Mouse (Mus musculus): ENCODE results near the gene Scel. TPM values are rescaled to one million over a fixed set of nuclear protein-coding genes. Genes with fewer than 3 reads are reported as not detected.
A peak's percentile ranks its signal among the peaks of the same experiment; 100 is the strongest.

The Scel gene
- total and polyA plus RNA-seq, 2 experiments from 2014 or later = 0.26 TPM; not detected in 1

DNA sequence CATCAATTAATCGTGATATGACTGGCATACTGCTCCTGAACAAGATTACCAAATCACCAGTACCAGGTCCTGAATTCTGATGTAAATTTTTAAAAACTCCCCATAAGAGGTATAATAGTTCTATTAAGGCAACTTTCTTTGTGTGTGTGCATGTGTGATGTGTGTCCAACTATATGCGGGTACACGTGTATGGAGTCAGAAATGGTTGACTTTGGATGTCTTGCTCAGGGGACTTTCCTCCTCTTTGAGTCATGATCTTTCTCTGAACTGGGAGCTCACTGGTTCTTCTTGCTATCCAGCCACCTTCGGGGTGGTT lies 101.1 kb downstream of the Scel start:
- no peak for DNase-seq (ENCODE audit: low spot score)
- Histone ChIP-seq H3K4me3 (ENCODE audit: low read depth, low read length) (no peak overlapping the region), H3K27ac (ENCODE audit: low read depth, low read length) (no peak overlapping the region), H3K9me3 (ENCODE audit: low read length) (no peaks in the 10 kb centered on the region), H3K27me3 (ENCODE audit: insufficient read depth, low read length) (no peaks in the 10 kb centered on the region), H3K9ac (replicated peaks; ENCODE audit: low read length, poor library complexity, severe bottlenecking) (no peak overlapping the region), H3K4me1 (ENCODE audit: insufficient read depth, low read length) (no peaks in the 10 kb centered on the region), H3K4me2 (ENCODE audit: low read depth, low read length, poor library complexity, severe bottlenecking) (no peak overlapping the region), H3K36me3 (ENCODE audit: insufficient read depth, low read length) (no peaks in the 10 kb centered on the region)
- 81% methylated on average over 4 of the region's 4 CpGs for WGBS
- no peak for ATAC-seq (ENCODE audit: low FRiP score)
- no peak for TF ChIP-seq CTCF (IDR thresholded peaks at IDR 0.05)

DNA sequence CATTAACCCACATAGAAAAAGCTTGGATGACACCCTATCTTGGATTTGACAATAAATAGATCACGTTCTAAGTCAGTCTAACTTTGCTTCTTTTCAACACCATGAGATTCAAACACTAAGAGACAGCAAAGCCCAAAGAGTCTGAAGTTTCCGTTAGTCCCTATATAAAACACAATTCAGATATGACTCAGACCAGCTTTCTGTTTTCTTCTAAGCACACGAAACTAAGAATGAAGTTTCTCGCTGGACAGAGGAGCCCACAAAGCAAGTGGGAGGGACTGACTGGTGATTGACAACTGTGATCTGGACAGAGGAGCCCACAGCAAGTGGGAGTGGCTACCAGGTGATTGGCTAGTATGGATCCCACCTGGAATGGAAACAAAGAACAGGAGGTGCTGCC lies 106.6 kb downstream of the Scel start:
- Histone ChIP-seq H3K4me1 (ENCODE audit: insufficient read depth, low read length) (no peaks in the 10 kb centered on the region), H3K9ac (replicated peaks; ENCODE audit: low read length, poor library complexity, severe bottlenecking) (no peak overlapping the region), H3K27ac (ENCODE audit: low read depth, low read length) (no peak overlapping the region), H3K36me3 (ENCODE audit: insufficient read depth, low read length) (no peaks in the 10 kb centered on the region), H3K9me3 (ENCODE audit: low read length) (no peaks in the 10 kb centered on the region), H3K4me3 (ENCODE audit: low read depth, low read length) (no peak overlapping the region), H3K27me3 (ENCODE audit: insufficient read depth, low read length) (no peaks in the 10 kb centered on the region), H3K4me2 (ENCODE audit: low read depth, low read length, poor library complexity, severe bottlenecking) (no peak overlapping the region)
- DNase-seq (ENCODE audit: low spot score) = no peak
- ATAC-seq (ENCODE audit: low FRiP score) = no peak
- TF ChIP-seq CTCF (IDR thresholded peaks at IDR 0.05) = no peak
- WGBS = 92% methylated on average over 4 of the region's 4 CpGs

DNA sequence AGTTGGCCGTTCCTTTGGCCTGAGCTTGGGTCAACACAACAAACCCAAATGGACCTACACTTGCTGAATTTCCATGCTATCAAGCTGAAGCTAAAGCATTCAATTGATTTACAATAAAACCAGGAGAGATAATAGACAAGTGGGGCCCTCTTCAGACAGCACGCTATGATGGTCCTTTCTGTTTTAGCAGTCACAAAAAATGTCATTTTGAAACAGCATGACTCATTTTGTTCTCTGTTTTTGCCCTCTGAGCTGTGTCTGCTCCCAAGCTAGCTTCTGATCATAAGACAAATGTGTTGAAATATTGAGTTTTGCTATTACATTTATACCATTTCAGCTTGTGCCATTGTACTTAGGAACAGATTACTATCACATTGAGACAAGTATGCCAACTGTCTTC lies 108.1 kb downstream of the Scel start:
- Histone ChIP-seq H3K4me1 (ENCODE audit: insufficient read depth, low read length) (no peaks in the 10 kb centered on the region), H3K36me3 (ENCODE audit: insufficient read depth, low read length) (no peaks in the 10 kb centered on the region), H3K4me3 (ENCODE audit: low read depth, low read length) (no peak overlapping the region), H3K27me3 (ENCODE audit: insufficient read depth, low read length) (no peaks in the 10 kb centered on the region), H3K9me3 (ENCODE audit: low read length) (no peaks in the 10 kb centered on the region), H3K9ac (replicated peaks; ENCODE audit: low read length, poor library complexity, severe bottlenecking) (no peak overlapping the region), H3K27ac (ENCODE audit: low read depth, low read length) (no peak overlapping the region), H3K4me2 (ENCODE audit: low read depth, low read length, poor library complexity, severe bottlenecking) (no peak overlapping the region)
- DNase-seq (ENCODE audit: low spot score) = no peak
- WGBS = 81% methylated on average over 2 of the region's 2 CpGs
- no peak for ATAC-seq (ENCODE audit: low FRiP score)
- no peak for TF ChIP-seq CTCF (IDR thresholded peaks at IDR 0.05)

DNA sequence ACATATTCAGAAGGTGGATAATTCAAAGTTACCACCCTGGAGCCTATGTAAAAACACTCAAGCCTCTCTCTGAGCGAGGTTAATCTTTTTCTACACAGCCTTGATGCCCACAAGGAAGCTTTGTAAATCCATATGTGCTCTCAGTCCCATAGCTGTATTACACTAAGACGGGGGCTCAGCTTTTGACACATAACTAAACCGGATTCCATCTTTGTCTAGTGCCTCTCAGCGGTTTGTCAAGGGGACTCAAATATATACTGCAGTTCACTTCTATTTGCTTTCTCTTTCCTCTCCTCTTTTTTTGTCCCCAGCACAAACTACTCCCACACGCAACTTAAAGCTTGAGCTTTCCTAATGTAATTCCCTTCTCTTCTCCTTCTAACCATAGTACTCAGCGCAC lies 113.0 kb downstream of the Scel start:
- no peak overlapping the region for H3K9ac ChIP-seq (replicated peaks; ENCODE audit: low read length, poor library complexity, severe bottlenecking)
- TF ChIP-seq CTCF (IDR thresholded peaks at IDR 0.05) = no peak
- H3K27ac ChIP-seq (ENCODE audit: low read depth, low read length) = no peak overlapping the region
- H3K27me3 ChIP-seq (ENCODE audit: insufficient read depth, low read length) = no peaks in the 10 kb centered on the region
- H3K9me3 ChIP-seq (ENCODE audit: low read length) = no peaks in the 10 kb centered on the region
- H3K36me3 ChIP-seq (ENCODE audit: insufficient read depth, low read length) = no peaks in the 10 kb centered on the region
- ATAC-seq (ENCODE audit: low FRiP score) (no peak), DNase-seq (ENCODE audit: low spot score) (no peak)
- H3K4me1 ChIP-seq (ENCODE audit: insufficient read depth, low read length) = no peaks in the 10 kb centered on the region
- no peak overlapping the region for H3K4me2 ChIP-seq (ENCODE audit: low read depth, low read length, poor library complexity, severe bottlenecking)
- 85% methylated on average over 6 of the region's 6 CpGs for WGBS
- H3K4me3 ChIP-seq (ENCODE audit: low read depth, low read length) = no peak overlapping the region

DNA sequence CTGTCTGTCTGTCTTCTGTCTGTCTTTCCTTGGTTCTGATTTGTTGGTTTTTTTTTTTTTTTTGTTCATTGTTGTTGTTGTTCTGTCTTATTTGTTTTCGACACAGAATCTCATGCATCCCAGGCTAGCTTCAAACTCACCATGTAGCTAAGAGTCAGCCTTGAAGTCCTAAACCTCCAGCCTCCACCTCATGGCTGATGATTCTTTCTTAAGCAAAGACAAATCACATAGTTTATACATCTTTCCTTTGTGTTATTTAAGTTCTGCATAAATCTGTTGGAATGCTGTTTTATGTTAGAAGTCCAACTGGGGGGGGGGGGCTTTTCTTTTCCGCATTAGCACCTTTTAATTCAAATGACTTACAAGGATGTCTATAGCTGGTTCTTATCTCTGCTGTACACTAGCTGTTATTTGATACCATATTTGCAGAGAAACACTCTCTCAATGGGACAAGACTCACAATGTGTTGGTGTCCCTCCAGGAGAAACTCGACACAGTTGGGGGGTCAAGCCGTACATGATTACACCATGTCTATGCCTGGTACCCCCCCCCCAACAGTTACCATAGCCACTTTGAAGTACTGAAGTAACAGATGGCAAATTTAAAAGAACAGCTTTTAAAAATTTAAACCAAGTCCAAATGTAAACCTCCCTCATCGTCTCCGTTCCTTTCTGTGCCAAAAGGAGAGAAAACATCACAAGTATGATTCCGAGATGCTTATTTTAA lies 116.7 kb downstream of the Scel start:
- TF ChIP-seq CTCF (IDR thresholded peaks at IDR 0.05) = no peak
- no peak for ATAC-seq (ENCODE audit: low FRiP score)
- Histone ChIP-seq H3K27me3 (ENCODE audit: insufficient read depth, low read length) (no peaks in the 10 kb centered on the region), H3K9me3 (ENCODE audit: low read length) (no peaks in the 10 kb centered on the region), H3K4me1 (ENCODE audit: insufficient read depth, low read length) (no peaks in the 10 kb centered on the region), H3K4me3 (ENCODE audit: low read depth, low read length) (no peak overlapping the region), H3K27ac (ENCODE audit: low read depth, low read length) (no peak overlapping the region), H3K9ac (replicated peaks; ENCODE audit: low read length, poor library complexity, severe bottlenecking) (no peak overlapping the region), H3K36me3 (ENCODE audit: insufficient read depth, low read length) (no peaks in the 10 kb centered on the region), H3K4me2 (ENCODE audit: low read depth, low read length, poor library complexity, severe bottlenecking) (no peak overlapping the region)
- no peak for DNase-seq (ENCODE audit: low spot score)
- 88% methylated on average over 7 of the region's 7 CpGs for WGBS

DNA sequence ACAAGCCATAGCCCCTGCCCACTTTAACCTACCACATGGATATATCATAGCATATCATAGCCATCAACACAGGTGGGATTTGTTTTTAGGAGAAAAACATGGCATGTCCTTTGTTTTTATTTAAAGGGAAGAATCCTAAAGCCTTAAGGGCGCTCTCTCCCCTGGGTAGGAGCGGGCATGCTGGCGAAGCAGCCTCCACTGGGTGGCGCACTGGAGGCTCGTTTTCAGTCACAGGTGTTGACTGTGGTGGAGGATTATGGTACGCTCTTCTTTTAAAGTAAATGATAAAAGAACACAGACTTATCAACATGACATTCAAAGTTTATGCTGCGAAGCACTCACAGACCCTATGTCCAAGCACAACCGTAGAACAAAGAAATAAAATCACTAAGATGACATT lies 117.4 kb downstream of the Scel start:
- H3K27me3 ChIP-seq (ENCODE audit: insufficient read depth, low read length) = no peaks in the 10 kb centered on the region
- H3K9ac ChIP-seq (replicated peaks; ENCODE audit: low read length, poor library complexity, severe bottlenecking) = no peak overlapping the region
- no peaks in the 10 kb centered on the region for H3K36me3 ChIP-seq (ENCODE audit: insufficient read depth, low read length)
- no peak for ATAC-seq (ENCODE audit: low FRiP score)
- 81% methylated on average over 8 of the region's 8 CpGs for WGBS
- H3K9me3 ChIP-seq (ENCODE audit: low read length) = no peaks in the 10 kb centered on the region
- no peak overlapping the region for H3K4me2 ChIP-seq (ENCODE audit: low read depth, low read length, poor library complexity, severe bottlenecking)
- no peak overlapping the region for H3K4me3 ChIP-seq (ENCODE audit: low read depth, low read length)
- no peaks in the 10 kb centered on the region for H3K4me1 ChIP-seq (ENCODE audit: insufficient read depth, low read length)
- no peak for DNase-seq (ENCODE audit: low spot score)
- TF ChIP-seq CTCF (IDR thresholded peaks at IDR 0.05) = 0 out of 2 replicates have a peak, but pooled peaks have one; percentile 20
- H3K27ac ChIP-seq (ENCODE audit: low read depth, low read length) = no peak overlapping the region

All from midbrain, postnatal 0 days (tissue).